Mouse (Mus musculus): ENCODE measurements around the gene Mrps23. TPM values are rescaled to one million over a fixed set of nuclear protein-coding genes. Genes with fewer than 3 reads are reported as not detected.
A peak's percentile ranks its signal among the peaks of the same experiment; 100 is the strongest.

Gene Mrps23
- polyA plus RNA-seq, 1 experiment from 2014 or later = 55.4 TPM

GRCm38 (mm10) chr11:88159389-88159788 is 44.8 kb upstream of the Mrps23 start:
- Histone ChIP-seq H3K4me1 (replicated peaks; ENCODE audit: control insufficient read depth, insufficient read depth) (peaks cover 28% of the 10 kb centered on the region), H3K9me3 (ENCODE audit: control insufficient read depth, low read length) (no peaks in the 10 kb centered on the region), H3K36me3 (ENCODE audit: control insufficient read depth, insufficient read depth, low read length) (no peaks in the 10 kb centered on the region), H3K27me3 (ENCODE audit: control insufficient read depth, insufficient read depth, low read length) (no peaks in the 10 kb centered on the region), H3K27ac (replicated peaks) (peak overlapping the region; percentile 95), H3K4me2 (replicated peaks; ENCODE audit: low read depth) (no peak overlapping the region), H3K9ac (ENCODE audit: low read length) (peak overlapping the region; percentile 31; the same call in 1 of the 2 replicates), H3K4me3 (ENCODE audit: low read depth, low read length) (no peak overlapping the region)
- 53% methylated on average over 11 of the region's 11 CpGs for WGBS
- DNase-seq (ENCODE audit: low spot score) (no peak), ATAC-seq (ENCODE audit: low FRiP score, low TSS enrichment) (no peak)
- TF ChIP-seq EP300 (optimal IDR thresholded peaks at IDR 0.05) (no peak), CTCF (IDR thresholded peaks at IDR 0.05; ENCODE audit: low read depth) (0 out of 2 replicates have a peak, but pooled peaks have one; percentile 12)

GRCm38 (mm10) chr11:88160316-88160715 is 43.9 kb upstream of the Mrps23 start:
- no peak overlapping the region for H3K9ac ChIP-seq (ENCODE audit: low read length)
- no peak overlapping the region for H3K4me3 ChIP-seq (ENCODE audit: low read depth, low read length)
- H3K27me3 ChIP-seq (ENCODE audit: control insufficient read depth, insufficient read depth, low read length) = no peaks in the 10 kb centered on the region
- peaks cover 31% of the 10 kb centered on the region for H3K4me1 ChIP-seq (replicated peaks; ENCODE audit: control insufficient read depth, insufficient read depth)
- WGBS = 44% methylated on average over 5 of the region's 5 CpGs
- H3K36me3 ChIP-seq (ENCODE audit: control insufficient read depth, insufficient read depth, low read length) = no peaks in the 10 kb centered on the region
- no peaks in the 10 kb centered on the region for H3K9me3 ChIP-seq (ENCODE audit: control insufficient read depth, low read length)
- no peak overlapping the region for H3K4me2 ChIP-seq (replicated peaks; ENCODE audit: low read depth)
- peak overlapping the region; percentile 95 for H3K27ac ChIP-seq (replicated peaks)
- DNase-seq (ENCODE audit: low spot score) (no peak), ATAC-seq (ENCODE audit: low FRiP score, low TSS enrichment) (no peak)
- TF ChIP-seq CTCF (IDR thresholded peaks at IDR 0.05; ENCODE audit: low read depth) = no peak
- TF ChIP-seq EP300 (optimal IDR thresholded peaks at IDR 0.05) = peak; percentile 70

- ATAC-seq (ENCODE audit: low FRiP score, low TSS enrichment) = peak; percentile 74
- peak; percentile 74 for DNase-seq (ENCODE audit: low spot score)
- peak overlapping the region; percentile 95 for H3K27ac ChIP-seq (replicated peaks)
- H3K27me3 ChIP-seq (ENCODE audit: control insufficient read depth, insufficient read depth, low read length) = no peaks in the 10 kb centered on the region
- H3K4me2 ChIP-seq (replicated peaks; ENCODE audit: low read depth) = peak overlapping the region; percentile 66
- no peaks in the 10 kb centered on the region for H3K9me3 ChIP-seq (ENCODE audit: control insufficient read depth, low read length)
- peaks cover 37% of the 10 kb centered on the region for H3K4me1 ChIP-seq (replicated peaks; ENCODE audit: control insufficient read depth, insufficient read depth)
- H3K36me3 ChIP-seq (ENCODE audit: control insufficient read depth, insufficient read depth, low read length) = no peaks in the 10 kb centered on the region
- WGBS = under 1% methylated on average over 33 of the region's 33 CpGs
- peak; percentile 53 for TF ChIP-seq EP300 (optimal IDR thresholded peaks at IDR 0.05)
- TF ChIP-seq CTCF (IDR thresholded peaks at IDR 0.05; ENCODE audit: low read depth) = no peak
- H3K9ac ChIP-seq (ENCODE audit: low read length) = peak overlapping the region; percentile 59
- peak overlapping the region; percentile 41 for H3K4me3 ChIP-seq (ENCODE audit: low read depth, low read length)
Measured at GRCm38 (mm10) chr11:88161051-88161581, 43.1 kb upstream of the Mrps23 start.

DNA sequence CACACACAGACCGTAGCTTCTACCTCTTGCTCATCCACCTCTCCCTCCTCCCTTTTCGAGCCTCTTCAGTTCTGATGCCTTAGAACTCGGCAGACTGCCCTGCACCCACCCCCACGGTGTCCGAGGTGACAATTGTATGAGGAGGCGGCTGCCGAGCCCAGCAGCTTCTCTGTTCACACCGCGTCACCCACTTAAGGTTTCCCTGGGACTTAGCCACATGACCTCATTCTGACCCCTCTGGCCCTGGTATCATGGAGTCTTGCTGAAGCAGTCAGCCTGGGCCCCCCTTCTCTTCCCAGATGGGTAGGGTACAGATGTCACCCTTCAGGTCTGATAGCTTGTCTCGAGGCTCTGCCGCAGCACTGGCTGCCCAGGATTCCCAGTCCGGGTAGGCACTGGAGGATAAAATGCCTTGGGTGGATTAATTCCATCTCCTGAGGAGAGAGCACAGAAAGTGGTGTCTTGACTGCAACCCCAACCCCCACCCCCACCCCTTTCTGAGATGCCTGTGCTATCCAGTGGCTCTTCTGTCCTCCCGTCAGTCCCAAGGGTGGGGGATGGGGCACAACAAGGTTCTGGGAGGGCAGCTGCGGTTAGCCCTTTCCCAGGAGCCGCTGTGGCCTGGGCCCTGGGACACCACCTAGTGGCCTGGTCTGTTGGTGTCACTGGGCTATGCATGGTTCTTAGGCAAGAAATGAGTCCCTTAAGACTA is 42.4 kb upstream of the Mrps23 start:
- TF ChIP-seq CTCF (IDR thresholded peaks at IDR 0.05; ENCODE audit: low read depth) (peak; percentile 92), EP300 (optimal IDR thresholded peaks at IDR 0.05) (no peak)
- Histone ChIP-seq H3K9ac (ENCODE audit: low read length) (peak overlapping the region; percentile 54), H3K4me2 (replicated peaks; ENCODE audit: low read depth) (peak overlapping the region; percentile 66), H3K4me3 (ENCODE audit: low read depth, low read length) (peak overlapping the region; percentile 41), H3K9me3 (ENCODE audit: control insufficient read depth, low read length) (no peaks in the 10 kb centered on the region), H3K36me3 (ENCODE audit: control insufficient read depth, insufficient read depth, low read length) (no peaks in the 10 kb centered on the region), H3K27me3 (ENCODE audit: control insufficient read depth, insufficient read depth, low read length) (no peaks in the 10 kb centered on the region), H3K4me1 (replicated peaks; ENCODE audit: control insufficient read depth, insufficient read depth) (peaks cover 34% of the 10 kb centered on the region), H3K27ac (replicated peaks) (peak overlapping the region; percentile 95)
- DNase-seq (ENCODE audit: low spot score) (peak; percentile 89), ATAC-seq (ENCODE audit: low FRiP score, low TSS enrichment) (peak; percentile 75)
- 4% methylated on average over 12 of the region's 15 CpGs for WGBS

DNA sequence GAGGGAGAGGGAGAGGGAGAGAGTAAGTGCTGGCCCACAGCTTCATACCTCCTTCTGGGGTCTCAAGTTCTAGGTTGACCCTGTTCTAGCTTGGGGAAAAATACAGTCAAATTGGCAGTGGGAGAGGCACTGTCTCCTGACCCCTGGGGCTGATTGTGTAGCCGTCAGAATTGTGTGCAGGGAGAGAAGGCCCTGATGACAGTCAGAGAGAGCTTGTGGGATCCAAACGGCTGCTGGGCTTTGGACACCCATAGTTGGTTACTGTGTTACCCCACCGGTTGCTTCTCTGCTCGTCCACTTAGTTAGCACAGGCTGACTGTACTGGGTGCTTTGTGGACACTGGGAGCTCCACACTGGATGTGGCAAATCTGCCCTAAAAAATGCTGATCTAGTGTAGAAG is 41.4 kb upstream of the Mrps23 start:
- TF ChIP-seq EP300 (optimal IDR thresholded peaks at IDR 0.05) = no peak
- H3K4me3 ChIP-seq (ENCODE audit: low read depth, low read length) = no peak overlapping the region
- no peaks in the 10 kb centered on the region for H3K9me3 ChIP-seq (ENCODE audit: control insufficient read depth, low read length)
- H3K4me1 ChIP-seq (replicated peaks; ENCODE audit: control insufficient read depth, insufficient read depth) = peaks cover 34% of the 10 kb centered on the region
- no peak for DNase-seq (ENCODE audit: low spot score)
- no peak overlapping the region for H3K9ac ChIP-seq (ENCODE audit: low read length)
- WGBS = 59% methylated on average over 4 of the region's 4 CpGs
- H3K27me3 ChIP-seq (ENCODE audit: control insufficient read depth, insufficient read depth, low read length) = no peaks in the 10 kb centered on the region
- no peak overlapping the region for H3K4me2 ChIP-seq (replicated peaks; ENCODE audit: low read depth)
- 0 out of 2 replicates have a peak overlapping the region, but pooled peaks have one; percentile 18 for H3K27ac ChIP-seq (replicated peaks)
- no peak for ATAC-seq (ENCODE audit: low FRiP score, low TSS enrichment)
- no peaks in the 10 kb centered on the region for H3K36me3 ChIP-seq (ENCODE audit: control insufficient read depth, insufficient read depth, low read length)

DNA sequence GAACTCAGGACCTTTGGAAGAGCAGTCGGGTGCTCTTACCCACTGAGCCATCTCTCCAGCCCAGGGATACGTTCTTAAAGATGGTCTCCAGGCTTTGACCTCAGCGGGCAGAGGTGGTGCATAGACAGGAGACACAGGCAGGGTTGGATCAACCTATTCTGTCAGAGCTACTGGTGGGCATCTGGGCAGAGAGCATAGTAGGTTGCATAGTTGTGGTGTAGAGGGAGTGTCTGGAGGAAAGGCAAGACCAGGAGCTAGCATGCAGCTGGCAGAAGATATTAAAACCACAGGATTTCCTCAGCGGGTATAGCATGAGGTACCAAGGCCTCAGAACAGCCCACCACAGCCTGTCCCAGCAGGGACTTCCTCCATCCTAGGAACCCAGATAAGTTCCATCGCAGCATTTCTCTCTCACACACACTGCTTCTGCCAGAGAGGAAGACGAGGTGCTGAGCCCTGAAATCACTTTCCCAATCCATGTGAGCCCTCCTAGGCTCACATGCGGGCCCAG is 39.9 kb upstream of the Mrps23 start:
- ATAC-seq (ENCODE audit: low FRiP score, low TSS enrichment) = no peak
- Histone ChIP-seq H3K4me1 (replicated peaks; ENCODE audit: control insufficient read depth, insufficient read depth) (peaks cover 25% of the 10 kb centered on the region), H3K4me2 (replicated peaks; ENCODE audit: low read depth) (no peak overlapping the region), H3K27ac (replicated peaks) (peak overlapping the region; percentile 89), H3K36me3 (ENCODE audit: control insufficient read depth, insufficient read depth, low read length) (no peaks in the 10 kb centered on the region), H3K4me3 (ENCODE audit: low read depth, low read length) (no peak overlapping the region), H3K27me3 (ENCODE audit: control insufficient read depth, insufficient read depth, low read length) (no peaks in the 10 kb centered on the region), H3K9ac (ENCODE audit: low read length) (0 out of 2 replicates have a peak overlapping the region, but pooled peaks have one; percentile 18), H3K9me3 (ENCODE audit: control insufficient read depth, low read length) (no peaks in the 10 kb centered on the region)
- TF ChIP-seq EP300 (optimal IDR thresholded peaks at IDR 0.05) (no peak), CTCF (IDR thresholded peaks at IDR 0.05; ENCODE audit: low read depth) (no peak)
- no peak for DNase-seq (ENCODE audit: low spot score)
- 73% methylated on average over 7 of the region's 7 CpGs for WGBS

All from stomach, postnatal 0 days (tissue).